Mouse (Mus musculus) C2C12 (cell line): Measurements from ENCODE around the gene Rps6ka5.
A peak's percentile ranks its signal among the peaks of the same experiment; 100 is the strongest.

Experiments
- CEBPB ChIP-seq: IDR thresholded peaks from one replicate; pipeline ENCODE4 v1.6.1; 2011; ENCODE audit warnings: low read depth, mild to moderate bottlenecking, control low read depth, moderate library complexity
- CTCF ChIP-seq: IDR thresholded peaks from one replicate; pipeline ENCODE4 v1.5.1; 2011; ENCODE audit not compliant: control insufficient read depth, insufficient read depth, insufficient read length
- FOSL1 ChIP-seq: IDR thresholded peaks from one replicate; pipeline ENCODE4 v1.8.0; 2011; ENCODE audit warnings: mild to moderate bottlenecking, low read length; ENCODE audit not compliant: poor library complexity, insufficient read depth, severe bottlenecking
- MAX ChIP-seq: IDR thresholded peaks from one replicate; pipeline ENCODE4 v1.6.1; 2011; ENCODE audit warnings: mild to moderate bottlenecking, control low read depth
- MYOD1 ChIP-seq: IDR thresholded peaks from one replicate; pipeline ENCODE4 v1.6.1; 2011; ENCODE audit warnings: low read depth; ENCODE audit not compliant: control insufficient read depth, insufficient read length
- MYOG ChIP-seq: IDR thresholded peaks from one replicate; pipeline ENCODE4 v1.6.1; 2011; ENCODE audit not compliant: control insufficient read depth, insufficient read length; ENCODE audit errors: extremely low read depth
- USF1 ChIP-seq: IDR thresholded peaks from one replicate; pipeline ENCODE4 v1.6.1; 2011; ENCODE audit warnings: low read depth, mild to moderate bottlenecking, control low read depth, moderate library complexity

- no peak for TF ChIP-seq MYOG
- no peak for TF ChIP-seq CTCF
- TF ChIP-seq MAX, result no peak
- no peak for TF ChIP-seq FOSL1
- TF ChIP-seq MYOD1, result no peak
- TF ChIP-seq USF1, result peak; percentile 57
- TF ChIP-seq CEBPB, result no peak
Measured at GRCm38 (mm10) chr12:100538445-100539157, 188.2 kb downstream of the Rps6ka5 start.
